Mouse (Mus musculus) forebrain, postnatal 0 days (tissue): Measurements from ENCODE around the gene Nfx1. TPM values are rescaled to one million over a fixed set of nuclear protein-coding genes. Genes with fewer than 3 reads are reported as not detected.

ENCODE experiments used
- ATAC-seq: fragments of 200-750 bp; cut with Nextera tagmentation; 2 replicates; pipeline ENCODE4 v1.8.0; 2017; ENCODE audit warnings: mild to moderate bottlenecking, moderate library complexity
- DNase-seq: peaks from one replicate; pipeline ENCODE4 v3.0.0-alpha.2; 2015
- H3K27ac ChIP-seq: fragments of 300-500 bp; sonication (generic); 2 replicates; pipeline ENCODE4 v1.5.1; 2014; ENCODE audit warnings: low read depth, mild to moderate bottlenecking, antibody characterized with exemption, low read length, moderate library complexity, mixed read lengths
- H3K27me3 ChIP-seq: fragments of 300-500 bp; sonication (generic); 2 replicates; pipeline ENCODE4 v1.6.1; 2014; ENCODE audit warnings: mild to moderate bottlenecking, low read length, mixed read lengths; ENCODE audit not compliant: insufficient read depth
- H3K36me3 ChIP-seq: fragments of 300-500 bp; sonication (generic); 2 replicates; pipeline ENCODE4 v1.6.1; 2014; ENCODE audit warnings: mild to moderate bottlenecking, moderate library complexity; ENCODE audit not compliant: insufficient read depth
- H3K4me1 ChIP-seq: fragments of 300-500 bp; sonication (generic); 2 replicates; pipeline ENCODE4 v1.6.1; 2014; ENCODE audit warnings: antibody characterized with exemption; ENCODE audit not compliant: insufficient read depth
- H3K4me2 ChIP-seq: fragments of 300-500 bp; sonication (generic); 2 replicates; pipeline ENCODE4 v1.6.1; 2014; ENCODE audit warnings: low read depth, mild to moderate bottlenecking, moderate library complexity
- H3K4me3 ChIP-seq: fragments of 300-500 bp; sonication (generic); 2 replicates; pipeline ENCODE4 v1.5.1; 2014; ENCODE audit warnings: low read depth, low read length, mixed read lengths
- H3K9ac ChIP-seq: fragments of 300-500 bp; sonication (generic); 2 replicates; pipeline ENCODE4 v1.6.1; 2014; ENCODE audit warnings: mild to moderate bottlenecking
- H3K9me3 ChIP-seq: fragments of 300-500 bp; sonication (generic); 2 replicates; pipeline ENCODE4 v1.6.1; 2016; ENCODE audit warnings: low read length
- CTCF ChIP-seq: sonication (generic); IDR thresholded peaks from 2 replicates; pipeline ENCODE4 v1.5.1; 2016; ENCODE audit warnings: antibody characterized with exemption, control low read depth, low read depth
- WGBS: fragments of 180-500 bp; shearing (Covaris S2); extraction: QIAGEN DNeasy Blood & Tissue Kit; methylation state at CpG from one replicate; pipeline ENCODE4 v1.1.7; 2014; 5-methylcytosine and 5-hydroxymethylcytosine counted together
- polyA plus RNA-seq: library from polyadenylated mRNA; unstranded; fragments of >200 nt; fragmentation: Nextera tagmentation; extraction: Ambion mirVana; gene quantifications from 2 replicates; pipeline ENCODE4 v1.2.1, GENCODE M21; 2015
- total RNA-seq: library from RNA; depleted of rRNA; stranded (reverse); fragments of >200 nt; gene quantifications from 2 replicates; pipeline ENCODE4 v1.2.3, GENCODE M21; 2014

The Nfx1 gene
- total and polyA plus RNA-seq, 2 experiments from 2014 or later = 68.4 to 92.1 TPM

- no peaks in the 10 kb centered on the region for H3K9me3 ChIP-seq
- 94% methylated on average over 1 of the region's 1 CpGs for WGBS
- peaks cover 10% of the 10 kb centered on the region; the same call in 1 of the 2 replicates for H3K4me1 ChIP-seq
- no peak for TF ChIP-seq CTCF
- no peak overlapping the region for H3K4me3 ChIP-seq
- no peak overlapping the region for H3K27ac ChIP-seq
- H3K4me2 ChIP-seq = no peak overlapping the region
- no peaks in the 10 kb centered on the region for H3K27me3 ChIP-seq
- H3K36me3 ChIP-seq = peaks cover 21% of the 10 kb centered on the region
- no peak for ATAC-seq
- H3K9ac ChIP-seq = no peak overlapping the region
- DNase-seq = no peak
These were observed 3.3 kb downstream of the Nfx1 start for GRCm38 (mm10) chr4:40974011-40974410.

GRCm38 (mm10) chr4:40975678-40976077, 5.0 kb downstream of the Nfx1 start:
- Histone ChIP-seq H3K9ac (no peak overlapping the region), H3K9me3 (no peaks in the 10 kb centered on the region), H3K4me3 (no peak overlapping the region), H3K27me3 (no peaks in the 10 kb centered on the region), H3K4me2 (no peak overlapping the region), H3K27ac (no peak overlapping the region), H3K4me1 (peaks cover 4% of the 10 kb centered on the region; the same call in 1 of the 2 replicates), H3K36me3 (peaks cover 35% of the 10 kb centered on the region)
- TF ChIP-seq CTCF = no peak
- no peak for DNase-seq
- ATAC-seq = no peak
- WGBS = 92% methylated on average over 3 of the region's 3 CpGs

GRCm38 (mm10) chr4:40976651-40977050, 5.9 kb downstream of the Nfx1 start:
- ATAC-seq (no peak), DNase-seq (no peak)
- Histone ChIP-seq H3K4me2 (no peak overlapping the region), H3K9me3 (no peaks in the 10 kb centered on the region), H3K9ac (no peak overlapping the region), H3K4me1 (peaks cover 4% of the 10 kb centered on the region; the same call in 1 of the 2 replicates), H3K27ac (no peak overlapping the region), H3K27me3 (no peaks in the 10 kb centered on the region), H3K4me3 (no peak overlapping the region), H3K36me3 (peaks cover 39% of the 10 kb centered on the region)
- no peak for TF ChIP-seq CTCF
- 92% methylated on average over 10 of the region's 10 CpGs for WGBS

GRCm38 (mm10) chr4:40979430-40979829, 8.7 kb downstream of the Nfx1 start:
- WGBS = 97% methylated on average over 1 of the region's 1 CpGs
- TF ChIP-seq CTCF = no peak
- Histone ChIP-seq H3K4me3 (no peak overlapping the region), H3K9ac (no peak overlapping the region), H3K4me1 (no peaks in the 10 kb centered on the region), H3K27ac (no peak overlapping the region), H3K27me3 (no peaks in the 10 kb centered on the region), H3K4me2 (no peak overlapping the region), H3K36me3 (peaks cover 49% of the 10 kb centered on the region), H3K9me3 (no peaks in the 10 kb centered on the region)
- DNase-seq (no peak), ATAC-seq (no peak)

- Histone ChIP-seq H3K27me3 (no peaks in the 10 kb centered on the region), H3K27ac (no peak overlapping the region), H3K4me1 (no peaks in the 10 kb centered on the region), H3K36me3 (peaks cover 59% of the 10 kb centered on the region), H3K9ac (no peak overlapping the region), H3K4me3 (no peak overlapping the region), H3K4me2 (no peak overlapping the region), H3K9me3 (no peaks in the 10 kb centered on the region)
- DNase-seq = no peak
- WGBS = 79% methylated on average over 3 of the region's 3 CpGs
- ATAC-seq = no peak
- no peak for TF ChIP-seq CTCF
These were observed 11.8 kb downstream of the Nfx1 start for GRCm38 (mm10) chr4:40982486-40982885.

- no peak overlapping the region for H3K4me3 ChIP-seq
- WGBS = 81% methylated on average over 1 of the region's 1 CpGs
- ATAC-seq (no peak), DNase-seq (no peak)
- peaks cover 64% of the 10 kb centered on the region for H3K36me3 ChIP-seq
- H3K9ac ChIP-seq = no peak overlapping the region
- H3K9me3 ChIP-seq = no peaks in the 10 kb centered on the region
- H3K27ac ChIP-seq = no peak overlapping the region
- no peaks in the 10 kb centered on the region for H3K4me1 ChIP-seq
- H3K4me2 ChIP-seq = no peak overlapping the region
- no peak for TF ChIP-seq CTCF
- no peaks in the 10 kb centered on the region for H3K27me3 ChIP-seq
These were observed 13.0 kb downstream of the Nfx1 start for GRCm38 (mm10) chr4:40983686-40984085.

GRCm38 (mm10) chr4:40989633-40990032, 18.9 kb downstream of the Nfx1 start:
- Histone ChIP-seq H3K27ac (no peak overlapping the region), H3K9ac (no peak overlapping the region), H3K9me3 (no peaks in the 10 kb centered on the region), H3K4me2 (no peak overlapping the region), H3K27me3 (no peaks in the 10 kb centered on the region), H3K36me3 (peaks cover 86% of the 10 kb centered on the region), H3K4me1 (no peaks in the 10 kb centered on the region), H3K4me3 (no peak overlapping the region)
- DNase-seq = no peak
- WGBS = 87% methylated on average over 6 of the region's 6 CpGs
- no peak for ATAC-seq
- no peak for TF ChIP-seq CTCF

GRCm38 (mm10) chr4:40996302-40996701, 25.6 kb downstream of the Nfx1 start:
- no peaks in the 10 kb centered on the region for H3K27me3 ChIP-seq
- 95% methylated on average over 6 of the region's 6 CpGs for WGBS
- DNase-seq = no peak
- TF ChIP-seq CTCF = no peak
- no peaks in the 10 kb centered on the region for H3K9me3 ChIP-seq
- no peak overlapping the region for H3K9ac ChIP-seq
- no peak overlapping the region for H3K4me3 ChIP-seq
- no peaks in the 10 kb centered on the region for H3K4me1 ChIP-seq
- H3K27ac ChIP-seq = no peak overlapping the region
- H3K4me2 ChIP-seq = no peak overlapping the region
- peaks cover 87% of the 10 kb centered on the region for H3K36me3 ChIP-seq
- ATAC-seq = no peak
